Mouse (Mus musculus) MEL-GATA-1-ER (cell line): Measurements from ENCODE around the gene Srsf10.

Source experiments
- DNase-seq: peaks from one replicate; pipeline ENCODE4 v3.0.0-alpha.2; 2012; ENCODE audit warnings: low read depth; ENCODE audit errors: extremely low read depth

The Srsf10 gene

GRCm38 (mm10) chr4:135855080-135855479 lies 467 bp upstream of the Srsf10 start:
- DNase-seq = no peak

GRCm38 (mm10) chr4:135856223-135857091 lies 910 bp downstream of the Srsf10 start:
- no peak for DNase-seq

- no peak for DNase-seq
These were observed 2.1 kb downstream of the Srsf10 start for GRCm38 (mm10) chr4:135857597-135858186.

- no peak for DNase-seq
These were observed 13.4 kb downstream of the Srsf10 start for GRCm38 (mm10) chr4:135868996-135869395.

DNA sequence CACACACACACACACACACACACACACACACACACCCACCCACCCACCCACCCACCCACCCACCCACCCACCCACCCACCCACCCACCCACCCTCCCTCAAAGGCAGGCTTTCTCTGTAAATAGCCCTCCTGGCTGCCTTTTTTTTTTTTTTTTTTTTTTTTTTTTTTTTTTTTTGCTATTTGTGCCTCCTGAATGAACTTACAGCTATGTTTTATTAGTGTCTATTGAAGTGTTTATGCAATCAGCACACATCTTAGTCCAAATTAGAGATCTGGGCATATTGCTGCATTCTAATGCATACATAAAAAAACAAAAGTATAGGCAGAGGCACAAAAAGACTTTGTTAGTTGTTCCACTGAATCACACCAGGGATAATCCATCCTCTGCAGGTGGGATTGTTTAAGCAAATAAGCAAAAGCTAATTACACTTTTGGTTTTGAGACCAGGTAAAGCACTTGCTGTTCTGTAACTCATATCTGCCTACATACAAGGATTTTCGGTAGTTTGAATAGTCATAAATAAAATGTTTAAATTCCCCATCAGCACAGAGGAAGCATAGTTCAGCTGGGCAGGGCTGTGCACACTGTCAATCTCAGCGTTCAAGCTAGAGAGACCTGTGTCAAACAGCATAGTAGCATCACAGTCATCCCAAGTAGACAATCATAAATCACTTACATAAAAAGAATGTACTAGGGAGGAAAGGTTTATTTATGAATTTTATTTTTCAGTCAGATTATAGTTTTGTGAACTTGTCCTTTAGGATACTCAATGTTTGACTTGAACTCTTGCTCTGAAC lies 14.9 kb downstream of the Srsf10 start:
- DNase-seq = no peak

GRCm38 (mm10) chr4:135872015-135872414 lies 16.5 kb downstream of the Srsf10 start:
- no peak for DNase-seq

DNA sequence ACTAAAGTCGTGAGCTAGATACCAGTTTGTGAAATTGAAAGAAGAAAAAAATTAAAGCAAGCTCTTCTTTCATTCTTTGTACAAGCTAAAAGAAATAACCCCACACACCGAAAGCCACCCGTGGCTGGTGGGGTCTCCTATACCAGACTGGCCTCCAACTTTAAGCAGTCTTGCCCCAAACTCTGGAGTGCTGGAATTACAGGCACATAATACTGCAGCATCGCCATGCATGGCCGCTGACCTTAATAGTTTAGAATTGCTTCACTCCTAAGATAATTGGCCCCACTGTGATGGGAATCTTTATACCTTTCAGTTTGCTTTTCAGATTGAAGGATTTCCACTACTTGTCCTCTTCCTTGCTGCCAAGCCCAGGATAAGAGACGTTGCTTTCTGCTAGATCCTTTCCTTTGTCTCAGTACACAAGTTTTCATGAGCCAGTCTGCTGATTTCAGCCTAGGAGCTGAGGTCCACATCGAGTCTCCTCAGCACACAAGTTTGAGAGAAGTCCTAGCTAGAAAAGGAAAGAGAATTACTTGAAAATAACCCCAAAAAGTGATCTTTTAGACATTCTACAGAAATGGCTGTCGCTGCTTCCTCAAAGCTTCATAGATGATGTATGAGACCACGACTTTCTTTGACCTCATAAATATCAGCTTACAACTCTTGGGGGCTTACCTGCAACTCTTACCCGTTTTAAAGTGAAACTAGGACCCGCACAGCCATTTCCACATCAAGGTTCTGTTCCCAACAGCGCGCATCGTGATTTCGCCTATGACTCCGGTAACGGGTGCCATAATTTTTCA lies 17.2 kb downstream of the Srsf10 start:
- no peak for DNase-seq

- peak; percentile 83 for DNase-seq
These were observed 18.1 kb downstream of the Srsf10 start, which contains the start of gene Pnrc2 for GRCm38 (mm10) chr4:135873526-135874202. Gene Pnrc2, minus strand, starts transcription at chr4:135873850.

- DNase-seq = no peak
These were observed 19.3 kb downstream of the Srsf10 start for GRCm38 (mm10) chr4:135874564-135875535.

DNA sequence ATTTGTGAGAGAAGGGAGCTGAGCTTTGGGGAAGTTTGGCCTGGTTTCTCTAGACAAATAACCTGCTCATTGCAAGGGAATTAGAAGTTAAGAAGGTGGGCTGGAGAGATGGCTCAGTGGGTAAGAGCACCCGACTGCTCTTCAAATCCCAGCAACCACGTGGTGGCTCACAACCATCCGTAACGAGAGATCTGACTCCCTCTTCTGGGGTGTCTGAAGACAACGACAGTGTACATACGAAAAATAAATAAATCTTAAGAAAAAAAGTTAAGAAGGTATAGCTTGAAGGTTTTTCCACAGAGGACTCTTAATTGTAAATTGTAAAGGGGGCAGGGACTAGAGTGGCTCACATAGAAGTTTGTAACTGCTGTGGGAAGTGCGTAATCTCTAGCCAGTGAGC lies 20.0 kb downstream of the Srsf10 start:
- DNase-seq = no peak

- DNase-seq = peak; percentile 74
These were observed 20.5 kb downstream of the Srsf10 start for GRCm38 (mm10) chr4:135875991-135876582.

DNA sequence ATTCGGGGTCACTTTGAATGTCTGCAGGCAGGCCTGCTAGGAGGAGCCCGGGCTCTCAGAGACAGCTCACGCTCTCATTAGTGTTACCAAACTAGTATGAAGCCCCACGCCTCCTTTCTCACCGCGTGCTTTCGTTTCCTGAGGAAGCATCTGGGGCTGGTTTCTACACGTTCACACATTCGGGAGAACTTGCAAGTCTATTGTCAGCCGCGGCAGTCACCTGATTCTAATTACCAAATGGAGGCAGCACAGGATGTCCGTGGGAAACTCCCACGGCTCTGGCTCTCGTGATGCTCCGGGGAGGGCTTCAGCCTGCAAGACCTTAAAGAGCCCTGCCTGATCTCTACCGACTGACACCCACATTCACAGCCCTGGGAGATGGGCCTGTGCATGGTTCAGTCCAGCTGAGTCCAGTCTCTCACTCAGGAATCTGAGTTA lies 21.1 kb downstream of the Srsf10 start:
- peak; percentile 75 for DNase-seq

GRCm38 (mm10) chr4:135877742-135878141 lies 22.2 kb downstream of the Srsf10 start:
- no peak for DNase-seq

DNA sequence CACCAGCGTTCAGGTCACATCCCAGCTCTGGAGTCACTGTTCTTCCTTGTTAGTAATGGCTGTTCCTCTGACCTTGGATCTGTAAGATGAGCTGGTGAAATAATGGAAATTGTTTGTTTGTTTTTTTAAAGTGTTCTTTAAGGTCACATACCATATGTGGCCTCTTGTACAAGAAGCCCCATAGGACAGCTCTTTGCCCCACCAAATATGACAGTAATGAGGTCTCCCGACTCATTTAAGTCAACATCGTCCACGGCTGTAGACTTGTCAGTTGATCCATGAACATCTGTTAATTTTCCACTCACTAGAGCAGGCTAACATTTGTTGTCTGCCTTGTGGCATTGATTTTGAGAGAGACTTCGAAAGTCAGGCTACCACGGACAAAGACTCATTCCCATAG lies 23.5 kb downstream of the Srsf10 start:
- no peak for DNase-seq

GRCm38 (mm10) chr4:135880018-135880417 lies 24.5 kb downstream of the Srsf10 start:
- no peak for DNase-seq

GRCm38 (mm10) chr4:135880576-135880975 lies 25.0 kb downstream of the Srsf10 start:
- no peak for DNase-seq

DNA sequence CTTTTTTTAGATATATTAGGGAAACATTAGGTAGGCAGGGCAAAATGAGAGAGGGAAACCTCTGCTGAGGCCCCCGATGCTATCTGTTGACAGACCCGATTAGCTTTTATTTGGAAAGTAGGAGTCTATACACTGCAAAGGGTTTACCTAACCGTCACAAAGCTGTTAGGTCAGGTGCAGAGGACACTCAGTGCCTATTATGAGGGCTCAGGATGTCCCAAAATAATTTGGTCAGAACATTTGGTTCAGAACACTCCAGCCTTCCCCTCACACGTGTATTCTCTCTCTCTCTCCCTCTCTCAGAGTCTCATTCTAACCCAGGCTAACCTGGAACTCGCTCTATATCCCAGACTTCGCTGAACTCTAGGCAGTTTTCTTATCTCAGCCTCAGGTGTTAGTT lies 26.5 kb downstream of the Srsf10 start:
- DNase-seq = no peak

- DNase-seq = no peak
These were observed 27.9 kb downstream of the Srsf10 start for GRCm38 (mm10) chr4:135883401-135883851.
